Mouse (Mus musculus) bone marrow macrophage, adult 2 months (primary cell): ENCODE data around the gene Ceacam19.

Experiments
- CTCF ChIP-seq: IDR thresholded peaks from 2 replicates; pipeline ENCODE4 v1.5.1; 2012; ENCODE audit warnings: low read depth, mild to moderate bottlenecking, low read length, moderate library complexity
- POLR2A ChIP-seq: IDR thresholded peaks from 2 replicates; pipeline ENCODE4 v1.6.1; 2012; ENCODE audit warnings: mild to moderate bottlenecking, low read depth, low read length, borderline replicate concordance

GRCm38 (mm10) chr7:19859740-19860139 is 28.0 kb downstream of the Ceacam19 start:
- no peak for TF ChIP-seq POLR2A
- no peak for TF ChIP-seq CTCF
